Mouse (Mus musculus): Measurements from ENCODE around the gene Car3. TPM values are rescaled to one million over a fixed set of nuclear protein-coding genes. Genes with fewer than 3 reads are reported as not detected.
"Not testable (repeated sequence)": the region's sequence is repeated elsewhere in the genome, so short reads cannot be mapped to it uniquely, and the experiment has no call there.

Gene Car3
- polyA plus RNA-seq (2016; fragmentation: Nextera tagmentation; extraction: Ambion mirVana): 2.0 and 3.7 TPM in 2 replicates

- no peaks in the 10 kb centered on the region for H3K36me3 ChIP-seq
- H3K4me1 ChIP-seq (replicated peaks): peaks cover 16% of the 10 kb centered on the region
- H3K9me3 ChIP-seq: no peaks in the 10 kb centered on the region
- WGBS: 1% methylated on average over 18 of the region's 18 CpGs
- H3K27ac ChIP-seq: peak within 1 kb of the TSS; percentile 87
- H3K4me3 ChIP-seq: peak within 1 kb of the TSS; percentile 58
- no peaks in the 10 kb centered on the region for H3K27me3 ChIP-seq (ENCODE audit: insufficient read depth, poor library complexity, severe bottlenecking)
- peak; percentile 79 for DNase-seq (ENCODE audit: low spot score)
Measured at GRCm38 (mm10) chr3:14863022-14863711, at the start of gene Car3. TSS of gene Car3 (plus strand) at chr3:14863512.

GRCm38 (mm10) chr3:14815396-14815795, 47.9 kb upstream of the Car3 start:
- not testable (repeated sequence) for H3K4me3 ChIP-seq, H3K36me3 ChIP-seq

GRCm38 (mm10) chr3:14819844-14820504, 43.3 kb upstream of the Car3 start:
- H3K4me3 ChIP-seq: no peak overlapping the region
- H3K27ac ChIP-seq: no peak overlapping the region
- no peaks in the 10 kb centered on the region for H3K9me3 ChIP-seq
- H3K27me3 ChIP-seq (ENCODE audit: insufficient read depth, poor library complexity, severe bottlenecking): no peaks in the 10 kb centered on the region
- H3K4me1 ChIP-seq (replicated peaks): no peaks in the 10 kb centered on the region
- DNase-seq (ENCODE audit: low spot score): no peak
- WGBS: 89% methylated on average over 1 of the region's 1 CpGs
- no peaks in the 10 kb centered on the region for H3K36me3 ChIP-seq

More at GRCm38 (mm10) chr3:14815396-14815795, 47.9 kb upstream of the Car3 start:
- DNase-seq (ENCODE audit: low spot score); H3K27ac ChIP-seq; H3K27me3 ChIP-seq (ENCODE audit: insufficient read depth, poor library complexity, severe bottlenecking); H3K4me1 ChIP-seq (replicated peaks); H3K9me3 ChIP-seq: not testable (repeated sequence)
- WGBS: 91% methylated on average over 1 of the region's 1 CpGs

GRCm38 (mm10) chr3:14828896-14829295, 34.4 kb upstream of the Car3 start:
- no peaks in the 10 kb centered on the region for H3K4me1 ChIP-seq (replicated peaks)
- no peak overlapping the region for H3K4me3 ChIP-seq
- H3K27me3 ChIP-seq (ENCODE audit: insufficient read depth, poor library complexity, severe bottlenecking): no peaks in the 10 kb centered on the region
- no peaks in the 10 kb centered on the region for H3K36me3 ChIP-seq
- DNase-seq (ENCODE audit: low spot score): no peak
- H3K27ac ChIP-seq: no peak overlapping the region
- no peaks in the 10 kb centered on the region for H3K9me3 ChIP-seq

- no peak for DNase-seq (ENCODE audit: low spot score)
- H3K27me3 ChIP-seq (ENCODE audit: insufficient read depth, poor library complexity, severe bottlenecking): no peaks in the 10 kb centered on the region
- WGBS: 84% methylated on average over 5 of the region's 5 CpGs
- H3K36me3 ChIP-seq: no peaks in the 10 kb centered on the region
- no peak overlapping the region for H3K4me3 ChIP-seq
- no peaks in the 10 kb centered on the region for H3K4me1 ChIP-seq (replicated peaks)
- H3K9me3 ChIP-seq: no peaks in the 10 kb centered on the region
- H3K27ac ChIP-seq: no peak overlapping the region
Measured at GRCm38 (mm10) chr3:14831219-14831835, 32.0 kb upstream of the Car3 start.

GRCm38 (mm10) chr3:14832766-14833165, 30.5 kb upstream of the Car3 start:
- no peak overlapping the region for H3K4me3 ChIP-seq
- H3K27ac ChIP-seq: no peak overlapping the region
- no peaks in the 10 kb centered on the region for H3K9me3 ChIP-seq
- no peaks in the 10 kb centered on the region for H3K27me3 ChIP-seq (ENCODE audit: insufficient read depth, poor library complexity, severe bottlenecking)
- DNase-seq (ENCODE audit: low spot score): no peak
- no peaks in the 10 kb centered on the region for H3K36me3 ChIP-seq
- H3K4me1 ChIP-seq (replicated peaks): no peaks in the 10 kb centered on the region

GRCm38 (mm10) chr3:14838936-14839335, 24.4 kb upstream of the Car3 start:
- Histone ChIP-seq H3K27me3 (ENCODE audit: insufficient read depth, poor library complexity, severe bottlenecking) (no peaks in the 10 kb centered on the region), H3K36me3 (no peaks in the 10 kb centered on the region), H3K4me3 (no peak overlapping the region), H3K9me3 (no peaks in the 10 kb centered on the region), H3K27ac (no peak overlapping the region), H3K4me1 (replicated peaks) (no peaks in the 10 kb centered on the region)
- no peak for DNase-seq (ENCODE audit: low spot score)
- 91% methylated on average over 1 of the region's 1 CpGs for WGBS

- no peak for DNase-seq (ENCODE audit: low spot score)
Measured at GRCm38 (mm10) chr3:14839466-14840118, 23.7 kb upstream of the Car3 start.

GRCm38 (mm10) chr3:14848587-14849254, 14.6 kb upstream of the Car3 start:
- WGBS: 92% methylated on average over 2 of the region's 2 CpGs
- DNase-seq (ENCODE audit: low spot score): no peak
- Histone ChIP-seq H3K27ac (no peak overlapping the region), H3K27me3 (ENCODE audit: insufficient read depth, poor library complexity, severe bottlenecking) (no peaks in the 10 kb centered on the region), H3K4me3 (no peak overlapping the region), H3K36me3 (no peaks in the 10 kb centered on the region), H3K9me3 (no peaks in the 10 kb centered on the region), H3K4me1 (replicated peaks) (no peaks in the 10 kb centered on the region)

More at GRCm38 (mm10) chr3:14839466-14840118, 23.7 kb upstream of the Car3 start:
- 85% methylated on average over 3 of the region's 3 CpGs for WGBS
- H3K27me3 ChIP-seq (ENCODE audit: insufficient read depth, poor library complexity, severe bottlenecking): no peaks in the 10 kb centered on the region
- no peak overlapping the region for H3K27ac ChIP-seq
- no peaks in the 10 kb centered on the region for H3K4me1 ChIP-seq (replicated peaks)
- no peaks in the 10 kb centered on the region for H3K9me3 ChIP-seq
- H3K4me3 ChIP-seq: no peak overlapping the region
- no peaks in the 10 kb centered on the region for H3K36me3 ChIP-seq

GRCm38 (mm10) chr3:14853966-14854365, 9.3 kb upstream of the Car3 start:
- H3K9me3 ChIP-seq: no peaks in the 10 kb centered on the region
- DNase-seq (ENCODE audit: low spot score): no peak
- no peak overlapping the region for H3K27ac ChIP-seq
- H3K4me3 ChIP-seq: no peak overlapping the region
- 81% methylated on average over 5 of the region's 5 CpGs for WGBS
- H3K36me3 ChIP-seq: no peaks in the 10 kb centered on the region
- no peaks in the 10 kb centered on the region for H3K27me3 ChIP-seq (ENCODE audit: insufficient read depth, poor library complexity, severe bottlenecking)
- H3K4me1 ChIP-seq (replicated peaks): no peaks in the 10 kb centered on the region

- H3K27me3 ChIP-seq (ENCODE audit: insufficient read depth, poor library complexity, severe bottlenecking): no peaks in the 10 kb centered on the region
- no peaks in the 10 kb centered on the region for H3K36me3 ChIP-seq
- WGBS: 83% methylated on average over 1 of the region's 1 CpGs
- H3K4me1 ChIP-seq (replicated peaks): no peaks in the 10 kb centered on the region
- no peak for DNase-seq (ENCODE audit: low spot score)
- no peak overlapping the region for H3K27ac ChIP-seq
- no peak overlapping the region for H3K4me3 ChIP-seq
- no peaks in the 10 kb centered on the region for H3K9me3 ChIP-seq
Measured at GRCm38 (mm10) chr3:14854446-14854845, 8.9 kb upstream of the Car3 start.

- Histone ChIP-seq H3K36me3 (no peaks in the 10 kb centered on the region), H3K4me3 (no peak overlapping the region), H3K27me3 (ENCODE audit: insufficient read depth, poor library complexity, severe bottlenecking) (no peaks in the 10 kb centered on the region), H3K9me3 (no peaks in the 10 kb centered on the region), H3K4me1 (replicated peaks) (peaks cover 9% of the 10 kb centered on the region), H3K27ac (no peak overlapping the region)
- WGBS: 80% methylated on average over 3 of the region's 3 CpGs
- DNase-seq (ENCODE audit: low spot score): no peak
Measured at GRCm38 (mm10) chr3:14857874-14858273, 5.4 kb upstream of the Car3 start.
